Mouse (Mus musculus): ENCODE results near the gene Ift81. TPM values are rescaled to one million over a fixed set of nuclear protein-coding genes. Genes with fewer than 3 reads are reported as not detected.

Gene Ift81
- total RNA-seq, 1 experiment, result 7.4 TPM

GRCm38 (mm10) chr5:122644111-122644607 is 29.8 kb upstream of the Ift81 start:
- peaks cover 4 to 9% of the 10 kb centered on the region in 2 experiments; a peak in 3 of 4 replicates for H3K4me1 ChIP-seq (ENCODE audit: control insufficient read depth in 2 of 2, insufficient read depth in 2 of 2, low read length in 2 of 2, poor library complexity in 1 of 2)
- in situ Hi-C loops (cut with MboI; ENCODE audit: low sequenced_read_pairs in 2 of 2, unreplicated experiment in 2 of 2), result no loop called here
- H3K4me3 ChIP-seq (ENCODE audit: insufficient read depth in 1 of 2, low read depth in 1 of 2, low read length in 2 of 2, poor library complexity in 1 of 2, severe bottlenecking in 1 of 2), result peak overlapping the region; percentile 26 to 38; a peak in 3 of 4 replicates
- peak overlapping the region; percentile 36 for H3K9ac ChIP-seq (ENCODE audit: insufficient read depth, low read depth, low read length, poor library complexity, severe bottlenecking)
- no peaks in the 10 kb centered on the region for H3K9me3 ChIP-seq (ENCODE audit: control insufficient read depth, insufficient read depth, low read depth, low read length)
- TF ChIP-seq MAFK (IDR thresholded peaks at IDR 0.05; ENCODE audit: insufficient read depth, low read depth, low read length), result no peak
- TF ChIP-seq ZNF384 (IDR thresholded peaks at IDR 0.05; ENCODE audit: low read depth, low read length), result no peak
- TF ChIP-seq HCFC1 (IDR thresholded peaks at IDR 0.05; ENCODE audit: borderline replicate concordance, insufficient read depth, low read length), result no peak
- no peak for TF ChIP-seq CHD2 (IDR thresholded peaks at IDR 0.05; ENCODE audit: low read depth, low read length)
- no peak for TF ChIP-seq ZC3H11A (IDR thresholded peaks at IDR 0.05; ENCODE audit: borderline replicate concordance, low read depth, low read length)
- no peaks in the 10 kb centered on the region; the same call in 1 of the 2 replicates for H3K36me3 ChIP-seq (ENCODE audit: control insufficient read depth, insufficient read depth, low read length, poor library complexity, severe bottlenecking)
- DNase-seq (ENCODE audit: low read depth, low spot score), result no peak
- no peak overlapping the region for H3K27ac ChIP-seq (ENCODE audit: insufficient read depth, low read depth, low read length, poor library complexity, severe bottlenecking)

- Histone ChIP-seq H3K4me3 (ENCODE audit: insufficient read depth in 1 of 2, low read depth in 1 of 2, low read length in 2 of 2, poor library complexity in 1 of 2, severe bottlenecking in 1 of 2) (peak within 1 kb of the TSS; percentile 26 to 38; a peak in 3 of 4 replicates), H3K36me3 (ENCODE audit: control insufficient read depth, insufficient read depth, low read length, poor library complexity, severe bottlenecking) (no peaks in the 10 kb centered on the region; the same call in 1 of the 2 replicates), H3K9ac (ENCODE audit: insufficient read depth, low read depth, low read length, poor library complexity, severe bottlenecking) (peak within 1 kb of the TSS; percentile 36), H3K4me1 (ENCODE audit: control insufficient read depth in 2 of 2, insufficient read depth in 2 of 2, low read length in 2 of 2, poor library complexity in 1 of 2) (peaks cover 4 to 9% of the 10 kb centered on the region in 2 experiments; a peak in 3 of 4 replicates), H3K27ac (ENCODE audit: insufficient read depth, low read depth, low read length, poor library complexity, severe bottlenecking) (no peak within 1 kb of the TSS), H3K9me3 (ENCODE audit: control insufficient read depth, insufficient read depth, low read depth, low read length) (no peaks in the 10 kb centered on the region)
- DNase-seq (ENCODE audit: low read depth, low spot score), result no peak
- TF ChIP-seq ZNF384 (IDR thresholded peaks at IDR 0.05; ENCODE audit: low read depth, low read length) (no peak), CHD2 (IDR thresholded peaks at IDR 0.05; ENCODE audit: low read depth, low read length) (no peak), MAFK (IDR thresholded peaks at IDR 0.05; ENCODE audit: insufficient read depth, low read depth, low read length) (no peak), HCFC1 (IDR thresholded peaks at IDR 0.05; ENCODE audit: borderline replicate concordance, insufficient read depth, low read length) (no peak), ZC3H11A (IDR thresholded peaks at IDR 0.05; ENCODE audit: borderline replicate concordance, low read depth, low read length) (no peak)
- in situ Hi-C loops (cut with MboI; ENCODE audit: low sequenced_read_pairs in 2 of 2, unreplicated experiment in 2 of 2), result no loop called here
Observed at GRCm38 (mm10) chr5:122643701-122644100, 29.4 kb upstream of the Ift81 start, which contains the start of gene P2rx7. P2rx7 (plus strand) TSS chr5:122643911.

GRCm38 (mm10) chr5:122639986-122640385 is 25.7 kb upstream of the Ift81 start:
- Histone ChIP-seq H3K4me1 (ENCODE audit: control insufficient read depth in 2 of 2, insufficient read depth in 2 of 2, low read length in 2 of 2, poor library complexity in 1 of 2) (peaks cover 6 to 14% of the 10 kb centered on the region in 2 experiments; a peak in 3 of 4 replicates), H3K27ac (ENCODE audit: insufficient read depth, low read depth, low read length, poor library complexity, severe bottlenecking) (no peak overlapping the region), H3K9me3 (ENCODE audit: control insufficient read depth, insufficient read depth, low read depth, low read length) (no peaks in the 10 kb centered on the region), H3K36me3 (ENCODE audit: control insufficient read depth, insufficient read depth, low read length, poor library complexity, severe bottlenecking) (no peaks in the 10 kb centered on the region), H3K9ac (ENCODE audit: insufficient read depth, low read depth, low read length, poor library complexity, severe bottlenecking) (no peak overlapping the region), H3K4me3 (ENCODE audit: insufficient read depth in 1 of 2, low read depth in 1 of 2, low read length in 2 of 2, poor library complexity in 1 of 2, severe bottlenecking in 1 of 2) (no peak overlapping the region)
- in situ Hi-C loops (cut with MboI; ENCODE audit: low sequenced_read_pairs in 2 of 2, unreplicated experiment in 2 of 2), result loop anchor here in 1 of 2 experiments (10.0 kb wide), 1 partner anchor 235 kb away; no protein-coding TSS in a partner anchor
- no peak for DNase-seq (ENCODE audit: low read depth, low spot score)
- no peak for TF ChIP-seq CHD2 (IDR thresholded peaks at IDR 0.05; ENCODE audit: low read depth, low read length)
- TF ChIP-seq HCFC1 (IDR thresholded peaks at IDR 0.05; ENCODE audit: borderline replicate concordance, insufficient read depth, low read length), result no peak
- TF ChIP-seq ZC3H11A (IDR thresholded peaks at IDR 0.05; ENCODE audit: borderline replicate concordance, low read depth, low read length), result no peak
- TF ChIP-seq MAFK (IDR thresholded peaks at IDR 0.05; ENCODE audit: insufficient read depth, low read depth, low read length), result no peak
- TF ChIP-seq ZNF384 (IDR thresholded peaks at IDR 0.05; ENCODE audit: low read depth, low read length), result no peak

- TF ChIP-seq ZNF384 (IDR thresholded peaks at IDR 0.05; ENCODE audit: low read depth, low read length) (no peak), ZC3H11A (IDR thresholded peaks at IDR 0.05; ENCODE audit: borderline replicate concordance, low read depth, low read length) (no peak), MAFK (IDR thresholded peaks at IDR 0.05; ENCODE audit: insufficient read depth, low read depth, low read length) (no peak), CHD2 (IDR thresholded peaks at IDR 0.05; ENCODE audit: low read depth, low read length) (no peak), HCFC1 (IDR thresholded peaks at IDR 0.05; ENCODE audit: borderline replicate concordance, insufficient read depth, low read length) (no peak)
- H3K4me1 ChIP-seq (ENCODE audit: control insufficient read depth in 2 of 2, insufficient read depth in 2 of 2, low read length in 2 of 2, poor library complexity in 1 of 2), result peaks cover 4 to 14% of the 10 kb centered on the region in 2 experiments; a peak in 3 of 4 replicates
- H3K9ac ChIP-seq (ENCODE audit: insufficient read depth, low read depth, low read length, poor library complexity, severe bottlenecking), result no peak overlapping the region
- DNase-seq (ENCODE audit: low read depth, low spot score), result no peak
- no peak overlapping the region for H3K4me3 ChIP-seq (ENCODE audit: insufficient read depth in 1 of 2, low read depth in 1 of 2, low read length in 2 of 2, poor library complexity in 1 of 2, severe bottlenecking in 1 of 2)
- no peaks in the 10 kb centered on the region for H3K9me3 ChIP-seq (ENCODE audit: control insufficient read depth, insufficient read depth, low read depth, low read length)
- in situ Hi-C loops (cut with MboI; ENCODE audit: low sequenced_read_pairs in 2 of 2, unreplicated experiment in 2 of 2), result loop anchor here in 1 of 2 experiments (10.0 kb wide), 1 partner anchor 235 kb away; no protein-coding TSS in a partner anchor
- no peak overlapping the region for H3K27ac ChIP-seq (ENCODE audit: insufficient read depth, low read depth, low read length, poor library complexity, severe bottlenecking)
- H3K36me3 ChIP-seq (ENCODE audit: control insufficient read depth, insufficient read depth, low read length, poor library complexity, severe bottlenecking), result no peaks in the 10 kb centered on the region
Observed at GRCm38 (mm10) chr5:122639517-122639916, 25.2 kb upstream of the Ift81 start.
